Mouse (Mus musculus): ENCODE results near the gene Pole4.

DNA sequence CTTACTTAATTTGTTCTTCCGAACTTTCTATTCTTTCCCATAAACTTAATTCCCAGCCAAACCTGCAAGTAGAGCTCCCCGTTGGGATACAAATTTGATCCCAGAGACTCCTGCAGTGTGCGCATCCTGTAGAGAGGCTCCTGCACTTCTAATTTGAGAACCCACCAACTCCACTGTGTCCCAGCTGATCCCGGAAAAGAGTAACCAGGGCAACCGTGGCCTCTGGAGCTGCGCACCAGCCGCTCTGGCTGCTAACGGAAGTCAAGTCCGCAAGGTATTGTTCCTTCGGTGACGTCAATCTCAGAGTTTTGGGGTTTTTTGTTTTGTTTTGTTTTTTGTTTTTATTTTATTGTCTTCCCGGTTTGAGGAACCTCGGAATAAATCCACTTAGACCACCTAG lies 10.5 kb downstream of the Pole4 start:
- TF ChIP-seq CTCF (IDR thresholded peaks at IDR 0.05) (no peak), EP300 (IDR thresholded peaks at IDR 0.05) (no peak)

Data from lung, postnatal 0 days (tissue).